Mouse (Mus musculus) thymus, adult 2 months (tissue): ENCODE data around the gene Snx18.

Source experiments
- CTCF ChIP-seq: fragments of 200-500 bp; IDR thresholded peaks from 2 replicates; pipeline ENCODE4 v1.5.1; 2012; ENCODE audit warnings: mild to moderate bottlenecking, control low read depth, low read length, moderate library complexity, borderline replicate concordance; ENCODE audit not compliant: control insufficient read depth, poor library complexity, insufficient read depth; ENCODE audit errors: extremely low read depth
- POLR2A ChIP-seq: fragments of 200-500 bp; IDR thresholded peaks from 2 replicates; pipeline ENCODE4 v1.6.1; 2012; ENCODE audit warnings: mild to moderate bottlenecking, low read length, control low read depth, moderate library complexity; ENCODE audit not compliant: control insufficient read depth, poor library complexity, insufficient read depth; ENCODE audit errors: extremely low read depth

- TF ChIP-seq CTCF (no peak), POLR2A (no peak)
These were observed 25.6 kb downstream of the Snx18 start for GRCm38 (mm10) chr13:113592703-113593200.
